ENCODE assay signal across 9 mouse cellular contexts in genomic region chr7:79607263-79607921, GRCm38 (mm10). TPM values are rescaled to one million over a fixed set of nuclear protein-coding genes. Genes with fewer than 3 reads are reported as not detected.
DNase-seq lines count a peak whose midpoint lies in the region; ATAC-seq and TF ChIP-seq lines count a peak whose summit lies in the region.
"Had no signal": no experiment of that assay in that cellular context is flagged by ENCODE, and none has a peak within 500 bp of the region (broad histone marks: within the 10 kb centered on the region; RNA-seq: fewer than 3 reads in every experiment).

No protein-coding gene starts in this region.

- no peak for TF ChIP-seq POLR2A in limb, embryonic 14.5 days (IDR thresholded peaks at IDR 0.05; ENCODE audit: borderline replicate concordance, extremely low read depth, insufficient read depth, insufficient read length)

- no peaks in the 10 kb centered on the region for H3K9me3 ChIP-seq in E14TG2a.4 (ENCODE audit: low read length)
- no peaks in the 10 kb centered on the region for H3K9me3 ChIP-seq in forebrain, embryonic 12.5 days
- no peaks in the 10 kb centered on the region for H3K9me3 ChIP-seq in limb, embryonic 14.5 days (ENCODE audit: control insufficient read depth, low read length)
- H3K9me3 ChIP-seq in neural tube, embryonic 12.5 days, result no peaks in the 10 kb centered on the region

- peak; percentile 86 for ATAC-seq in forebrain, embryonic 12.5 days (ENCODE audit: low FRiP score)
- ATAC-seq in limb, embryonic 14.5 days (ENCODE audit: low FRiP score, low read depth), result peak; percentile 63; the same call in 1 of the 2 replicates
- ATAC-seq in neural tube, embryonic 12.5 days (ENCODE audit: low FRiP score, low read depth), result peak; percentile 80

- DNase-seq in adrenal gland, postnatal 36 days, result peak; percentile 24 to 44
- no peak for DNase-seq in adrenal gland, postnatal 4 days (ENCODE audit: low spot score in 2 of 2)
- DNase-seq in limb, embryonic 14.5 days (ENCODE audit: low spot score), result peak; percentile 13
- no peak for DNase-seq in layer of hippocampus, adult 8-10 months (ENCODE audit: low spot score in 2 of 2)
- no peak for DNase-seq in left cerebral cortex, adult 18-20 months (ENCODE audit: low spot score in 2 of 2)

- peaks cover 31% of the 10 kb centered on the region for H3K4me1 ChIP-seq in E14TG2a.4 (replicated peaks; ENCODE audit: low read depth, low read length)
- H3K4me1 ChIP-seq in forebrain, embryonic 12.5 days, result peaks cover 19% of the 10 kb centered on the region
- peaks cover 4% of the 10 kb centered on the region; the same call in 1 of the 2 replicates for H3K4me1 ChIP-seq in limb, embryonic 14.5 days (ENCODE audit: control insufficient read depth, insufficient read depth, low read length)
- H3K4me1 ChIP-seq in neural tube, embryonic 12.5 days, result peaks cover 8% of the 10 kb centered on the region

- no peak overlapping the region for H3K27ac ChIP-seq in forebrain, embryonic 12.5 days
- no peak overlapping the region for H3K27ac ChIP-seq in limb, embryonic 14.5 days (replicated peaks; ENCODE audit: low read depth, low read length)
- no peak overlapping the region for H3K27ac ChIP-seq in neural tube, embryonic 12.5 days

- no peaks in the 10 kb centered on the region for H3K36me3 ChIP-seq in E14TG2a.4 (ENCODE audit: insufficient read depth, low read length)
- no peaks in the 10 kb centered on the region for H3K36me3 ChIP-seq in forebrain, embryonic 12.5 days (replicated peaks)
- H3K36me3 ChIP-seq in limb, embryonic 14.5 days (ENCODE audit: control insufficient read depth, insufficient read depth, low read length), result no peaks in the 10 kb centered on the region
- no peaks in the 10 kb centered on the region for H3K36me3 ChIP-seq in neural tube, embryonic 12.5 days

- 1% methylated on average over 25 of the region's 25 CpGs for WGBS in forebrain, embryonic 12.5 days
- 2% methylated on average over 24 of the region's 25 CpGs for WGBS in limb, embryonic 14.5 days
- WGBS in neural tube, embryonic 12.5 days, result under 1% methylated on average over 25 of the region's 25 CpGs

- peak overlapping the region; percentile 63 for H3K4me3 ChIP-seq in E14TG2a.4 (replicated peaks; ENCODE audit: low read length)
- peak overlapping the region; percentile 35 for H3K4me3 ChIP-seq in forebrain, embryonic 12.5 days (replicated peaks)
- peak overlapping the region; percentile 29 for H3K4me3 ChIP-seq in limb, embryonic 14.5 days (replicated peaks; ENCODE audit: low read length)
- H3K4me3 ChIP-seq in neural tube, embryonic 12.5 days, result peak overlapping the region; percentile 24

- peak overlapping the region; percentile 42; the same call in 1 of the 2 replicates for H3K9ac ChIP-seq in forebrain, embryonic 12.5 days
- peak overlapping the region; percentile 40 for H3K9ac ChIP-seq in limb, embryonic 14.5 days (ENCODE audit: low read depth, low read length, severe bottlenecking)
- peak overlapping the region; percentile 18; the same call in 1 of the 2 replicates for H3K9ac ChIP-seq in neural tube, embryonic 12.5 days

- H3K27me3 ChIP-seq in E14TG2a.4 (ENCODE audit: insufficient read depth, low read length), result peaks cover 74% of the 10 kb centered on the region
- H3K27me3 ChIP-seq in forebrain, embryonic 12.5 days, result peaks cover 41% of the 10 kb centered on the region; the same call in 1 of the 2 replicates
- peaks cover 20% of the 10 kb centered on the region for H3K27me3 ChIP-seq in limb, embryonic 14.5 days (ENCODE audit: control insufficient read depth, insufficient read depth, low read length)
- peaks cover 16% of the 10 kb centered on the region for H3K27me3 ChIP-seq in neural tube, embryonic 12.5 days (replicated peaks)

- TF ChIP-seq CTCF in E14TG2a.4 (conservative IDR thresholded peaks at IDR 0.05; ENCODE audit: low read length), result no peak

- H3K4me2 ChIP-seq in forebrain, embryonic 12.5 days, result peak overlapping the region; percentile 72
- H3K4me2 ChIP-seq in limb, embryonic 14.5 days (replicated peaks; ENCODE audit: low read depth, low read length, severe bottlenecking), result peak overlapping the region; percentile 54
- H3K4me2 ChIP-seq in neural tube, embryonic 12.5 days (replicated peaks), result peak overlapping the region; percentile 63

RNA-seq across cellular contexts. Expression of gene Rhcg, which starts 10.1 kb away (rescaled TPM):
- total RNA-seq in adrenal gland, postnatal 36 days (2021), result 10 to 100 TPM; 16.5 to 56.2 TPM
- total RNA-seq in adrenal gland, postnatal 4 days (2021), result 10 to 100 TPM in 1 of 2 experiments, 1 to 10 TPM in 1; 1.7 to 12.8 TPM
- polyA plus RNA-seq in forebrain, embryonic 12.5 days (2016; fragmentation: Nextera tagmentation; extraction: Ambion mirVana), result 7.1 and 8.5 TPM in 2 replicates
- 0.08 and 0.14 TPM in 2 replicates for polyA plus RNA-seq in limb, embryonic 14.5 days (2012; rRNA removed)
- 0.11 TPM in 1 of 2 replicates, not detected in the other for polyA plus RNA-seq in limb, embryonic 14.5 days (2014; fragmentation: Nextera tagmentation; extraction: Ambion mirVana)
- polyA plus RNA-seq in neural tube, embryonic 12.5 days (2016; fragmentation: Nextera tagmentation; extraction: Ambion mirVana), result 3.3 and 3.6 TPM in 2 replicates
- 1 to 10 TPM in 1 of 4 experiments, under 1 TPM in 3; 0.59 to 2.7 (median 0.81) TPM for total RNA-seq in layer of hippocampus, adult 8-10 months (2022)
- 1 to 10 TPM; 1.6 to 2.3 TPM for total RNA-seq in left cerebral cortex, adult 18-20 months (2021)
- polyA plus RNA-seq: C2C12 had no signal

RNA-seq across cellular contexts. Expression of gene Ticrr, which starts 52.6 kb away (rescaled TPM):
- total RNA-seq in adrenal gland, postnatal 36 days (2021), result under 1 TPM; 0.49 to 0.50 TPM
- total RNA-seq in adrenal gland, postnatal 4 days (2021), result 1 to 10 TPM; 6.3 to 6.4 TPM
- polyA plus RNA-seq in forebrain, embryonic 12.5 days (2016; fragmentation: Nextera tagmentation; extraction: Ambion mirVana), result 15.5 and 16.4 TPM in 2 replicates
- 6.8 and 7.4 TPM in 2 replicates for polyA plus RNA-seq in limb, embryonic 14.5 days (2012; rRNA removed)
- polyA plus RNA-seq in limb, embryonic 14.5 days (2014; fragmentation: Nextera tagmentation; extraction: Ambion mirVana), result 7.9 and 9.5 TPM in 2 replicates
- polyA plus RNA-seq in neural tube, embryonic 12.5 days (2016; fragmentation: Nextera tagmentation; extraction: Ambion mirVana), result 9.1 TPM in 2 replicates
- under 1 TPM in 2 of 4 experiments, not detected in 2; 0.09 to 0.20 TPM for total RNA-seq in layer of hippocampus, adult 8-10 months (2022)
- total RNA-seq in left cerebral cortex, adult 18-20 months (2021), result under 1 TPM in 1 of 2 experiments, not detected in 1; 0.12 TPM

Comparison
In these comparisons a context has a peak if more than half of its experiments do, and no peak if none do; other contexts are left out.
1. DNase-seq: peak in adrenal gland, postnatal 36 days (2 of 2) and limb, embryonic 14.5 days (single experiment); none in adrenal gland, postnatal 4 days (0 of 2), layer of hippocampus, adult 8-10 months (0 of 2) and left cerebral cortex, adult 18-20 months (0 of 2).
2. RNA of gene Ticrr, which starts 52.6 kb away (total RNA-seq): 6.3 to 6.4 TPM in adrenal gland, postnatal 4 days; 0.49 to 0.50 TPM in adrenal gland, postnatal 36 days, 0.12 TPM in left cerebral cortex, adult 18-20 months and 0.09 to 0.20 TPM in layer of hippocampus, adult 8-10 months; every median in the first group is over 4 times any median in the second.
3. Peak in every context shown above with its lines, with median percentiles within 50 percentile points of each other: H3K4me3 ChIP-seq, ATAC-seq, H3K4me2 ChIP-seq and H3K9ac ChIP-seq.